Mouse (Mus musculus): ENCODE measurements around the gene Tbata.

DNA sequence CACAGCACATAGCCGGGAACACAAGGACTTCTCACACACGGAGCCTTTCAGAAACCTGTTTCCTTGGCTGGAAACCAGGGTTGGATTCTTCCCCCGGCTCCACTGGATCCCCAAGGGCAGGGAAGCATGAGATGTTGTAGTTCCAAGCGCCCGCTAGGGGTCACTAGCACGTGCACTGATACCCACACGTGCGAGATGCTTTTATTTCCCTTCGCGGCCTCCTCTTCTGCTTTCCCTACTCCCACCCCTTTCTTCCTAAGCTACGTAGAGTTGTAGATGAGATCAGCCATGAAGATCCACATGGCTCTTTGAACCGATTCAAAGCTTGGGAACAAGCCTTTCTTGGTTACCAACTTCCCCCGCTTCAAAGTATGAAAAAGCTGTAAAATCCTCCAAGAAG lies 40.0 kb downstream of the Tbata start:
- no peak for TF ChIP-seq POLR2A (IDR thresholded peaks at IDR 0.05; ENCODE audit: borderline replicate concordance, extremely low read depth, insufficient read depth, insufficient read length, poor library complexity, severe bottlenecking)
- peak; percentile 90 for TF ChIP-seq CTCF (IDR thresholded peaks at IDR 0.05; ENCODE audit: borderline replicate concordance, extremely low read depth, insufficient read depth, insufficient read length)

Data from brain, embryonic 14.5 days (tissue).